Mouse (Mus musculus): ENCODE results near the gene Rmnd5b. TPM values are rescaled to one million over a fixed set of nuclear protein-coding genes. Genes with fewer than 3 reads are reported as not detected.

Gene Rmnd5b
- total and polyA plus RNA-seq, 3 experiments: 41.1 to 59.5 (median 46.7) TPM

- Histone ChIP-seq H3K4me3 (replicated peaks in 1 of 3; ENCODE audit: low read depth in 2 of 3, low read length in 2 of 3, poor library complexity in 1 of 3) (peak overlapping the region; percentile 14 to 37 (median 15)), H3K4me2 (ENCODE audit: insufficient read depth, low read depth, poor library complexity, severe bottlenecking) (peak overlapping the region; percentile 2)
These were observed 8.5 kb upstream of the Rmnd5b start for GRCm38 (mm10) chr11:51644217-51644616.

GRCm38 (mm10) chr11:51643761-51644160 is 8.1 kb upstream of the Rmnd5b start:
- peak overlapping the region; percentile 39 for H3K9ac ChIP-seq (ENCODE audit: insufficient read depth, low read depth)
- H3K4me1 ChIP-seq (ENCODE audit: control insufficient read depth in 1 of 2, insufficient read depth in 2 of 2): peaks cover 41 to 95% of the 10 kb centered on the region in 2 experiments
- in situ Hi-C loops (cut with MboI; ENCODE audit: low pct_ligation_motif_present, low pct_unique_long_range_greater_than_20kb, low sequenced_read_pairs): no loop called here
- H3K36me3 ChIP-seq (replicated peaks in 1 of 2; ENCODE audit: control insufficient read depth in 1 of 2, insufficient read depth in 1 of 2, low read length in 1 of 2): peaks cover 15 to 61% of the 10 kb centered on the region in 2 experiments
- DNase-seq (ENCODE audit: extremely low read depth): no peak
- H3K79me2 ChIP-seq (replicated peaks; ENCODE audit: control insufficient read depth, extremely low read depth, insufficient read depth, poor library complexity, severe bottlenecking): 0 out of 2 replicates have a peak, but pooled peaks cover 4% of the 10 kb centered on the region
- no peaks in the 10 kb centered on the region for H3K27me3 ChIP-seq (replicated peaks)
- H3K27ac ChIP-seq (ENCODE audit: insufficient read depth, low read depth): peak overlapping the region; percentile 93
- dilution Hi-C loops (cut with MboI; ENCODE audit: extremely low pct_ligation_motif_present, extremely low pct_unique_long_range_greater_than_20kb, low sequenced_read_pairs): no loop called here
- no peaks in the 10 kb centered on the region for H3K9me3 ChIP-seq (replicated peaks; ENCODE audit: low read length)
- H3K4me3 ChIP-seq (replicated peaks in 1 of 3; ENCODE audit: low read depth in 2 of 3, low read length in 2 of 3, poor library complexity in 1 of 3): peak overlapping the region; percentile 14 to 37 (median 15)
- TF ChIP-seq RAD21 (IDR thresholded peaks at IDR 0.05; ENCODE audit: low read depth, low read length): no peak
- no peak for TF ChIP-seq POLR2A (IDR thresholded peaks at IDR 0.05; ENCODE audit: low read depth, low read length)
- TF ChIP-seq MEF2A (IDR thresholded peaks at IDR 0.05; ENCODE audit: borderline replicate concordance, low read depth, low read length): no peak
- no peak for TF ChIP-seq NRF1 (IDR thresholded peaks at IDR 0.05; ENCODE audit: low read depth, low read length)
- TF ChIP-seq JUN (IDR thresholded peaks at IDR 0.05; ENCODE audit: insufficient read depth, low read depth, low read length): no peak
- no peak for TF ChIP-seq MYC (IDR thresholded peaks at IDR 0.05; ENCODE audit: low read depth, low read length)
- no peak for TF ChIP-seq KAT2A (IDR thresholded peaks at IDR 0.05; ENCODE audit: insufficient replicate concordance, low read length)
- no peak for TF ChIP-seq ETS1 (conservative IDR thresholded peaks at IDR 0.05; ENCODE audit: low read depth, low read length)
- no peak for TF ChIP-seq CTCF (conservative IDR thresholded peaks at IDR 0.05 in 1 of 2, IDR thresholded peaks at IDR 0.05 in 1 of 2; ENCODE audit: low read depth in 2 of 2, low read length in 2 of 2)
- no peak for TF ChIP-seq SMC3 (IDR thresholded peaks at IDR 0.05; ENCODE audit: low read depth, low read length)
- TF ChIP-seq TBP (conservative IDR thresholded peaks at IDR 0.05; ENCODE audit: low read depth, low read length): no peak
- no peak for TF ChIP-seq ZMIZ1 (IDR thresholded peaks at IDR 0.05; ENCODE audit: low read depth, low read length)
- no peak for TF ChIP-seq CHD2 (IDR thresholded peaks at IDR 0.05; ENCODE audit: low read length)
- no peak; the same call in 1 of the 2 replicates for TF ChIP-seq CHD1 (IDR thresholded peaks at IDR 0.05; ENCODE audit: low read depth, low read length)
- no peak for TF ChIP-seq PAX5 (IDR thresholded peaks at IDR 0.05; ENCODE audit: low read length)
- peak overlapping the region; percentile 2 for H3K4me2 ChIP-seq (ENCODE audit: insufficient read depth, low read depth, poor library complexity, severe bottlenecking)

More at GRCm38 (mm10) chr11:51644217-51644616, 8.5 kb upstream of the Rmnd5b start:
- no peaks in the 10 kb centered on the region for H3K9me3 ChIP-seq (replicated peaks; ENCODE audit: low read length)
- 0 out of 2 replicates have a peak, but pooled peaks cover 6% of the 10 kb centered on the region for H3K79me2 ChIP-seq (replicated peaks; ENCODE audit: control insufficient read depth, extremely low read depth, insufficient read depth, poor library complexity, severe bottlenecking)
- H3K27ac ChIP-seq (ENCODE audit: insufficient read depth, low read depth): peak overlapping the region; percentile 93
- H3K9ac ChIP-seq (ENCODE audit: insufficient read depth, low read depth): peak overlapping the region; percentile 39
- H3K4me1 ChIP-seq (ENCODE audit: control insufficient read depth in 1 of 2, insufficient read depth in 2 of 2): peaks cover 46 to 98% of the 10 kb centered on the region in 2 experiments
- no peaks in the 10 kb centered on the region for H3K27me3 ChIP-seq (replicated peaks)
- peak; percentile 99 for DNase-seq (ENCODE audit: extremely low read depth)
- H3K36me3 ChIP-seq (replicated peaks in 1 of 2; ENCODE audit: control insufficient read depth in 1 of 2, insufficient read depth in 1 of 2, low read length in 1 of 2): peaks cover 15 to 61% of the 10 kb centered on the region in 2 experiments
- dilution Hi-C loops (cut with MboI; ENCODE audit: extremely low pct_ligation_motif_present, extremely low pct_unique_long_range_greater_than_20kb, low sequenced_read_pairs) (no loop called here), in situ Hi-C loops (cut with MboI; ENCODE audit: low pct_ligation_motif_present, low pct_unique_long_range_greater_than_20kb, low sequenced_read_pairs) (no loop called here)
- TF ChIP-seq HCFC1 (IDR thresholded peaks at IDR 0.05; ENCODE audit: low read depth, low read length) (0 out of 2 replicates have a peak, but pooled peaks have one; percentile 24), RAD21 (IDR thresholded peaks at IDR 0.05; ENCODE audit: low read depth, low read length) (no peak; the same call in 1 of the 2 replicates), ZKSCAN1 (IDR thresholded peaks at IDR 0.05; ENCODE audit: borderline replicate concordance, low read depth, low read length) (no peak), IRF4 (IDR thresholded peaks at IDR 0.05; ENCODE audit: low read depth, low read length) (peak; percentile 62; the same call in 1 of the 2 replicates), POLR2AphosphoS2 (IDR thresholded peaks at IDR 0.05; ENCODE audit: low read depth, low read length) (no peak), ZNF384 (IDR thresholded peaks at IDR 0.05; ENCODE audit: low read depth, low read length) (no peak), GABPA (IDR thresholded peaks at IDR 0.05; ENCODE audit: insufficient replicate concordance, low read depth, low read length) (no peak), ETS1 (conservative IDR thresholded peaks at IDR 0.05; ENCODE audit: low read depth, low read length) (peak; percentile 79), MYC (IDR thresholded peaks at IDR 0.05; ENCODE audit: low read depth, low read length) (peak; percentile 83; the same call in 1 of the 2 replicates), UBTF (IDR thresholded peaks at IDR 0.05; ENCODE audit: low read depth, low read length) (peak; percentile 92), TBP (conservative IDR thresholded peaks at IDR 0.05; ENCODE audit: low read depth, low read length) (peak; percentile 90), USF1 (IDR thresholded peaks at IDR 0.05; ENCODE audit: low read depth, low read length) (no peak), POLR2A (IDR thresholded peaks at IDR 0.05; ENCODE audit: low read depth, low read length) (peak; percentile 68), ZMIZ1 (IDR thresholded peaks at IDR 0.05; ENCODE audit: low read depth, low read length) (no peak), BHLHE40 (IDR thresholded peaks at IDR 0.05; ENCODE audit: low read depth, low read length) (peak; percentile 71), TCF12 (IDR thresholded peaks at IDR 0.05; ENCODE audit: low read depth, low read length) (peak; percentile 97), NRF1 (IDR thresholded peaks at IDR 0.05; ENCODE audit: low read depth, low read length) (peak; percentile 95), MAZ (IDR thresholded peaks at IDR 0.05; ENCODE audit: low read depth, low read length) (peak; percentile 62; the same call in 1 of the 2 replicates), CTCF (conservative IDR thresholded peaks at IDR 0.05 in 1 of 2, IDR thresholded peaks at IDR 0.05 in 1 of 2; ENCODE audit: low read depth in 2 of 2, low read length in 2 of 2) (no peak), CHD2 (IDR thresholded peaks at IDR 0.05; ENCODE audit: low read length) (no peak; the same call in 1 of the 2 replicates), SMC3 (IDR thresholded peaks at IDR 0.05; ENCODE audit: low read depth, low read length) (no peak), RCOR1 (conservative IDR thresholded peaks at IDR 0.05; ENCODE audit: low read depth, low read length) (peak; percentile 45; the same call in 1 of the 2 replicates), MAX (IDR thresholded peaks at IDR 0.05; ENCODE audit: low read length) (peak; percentile 72), JUND (conservative IDR thresholded peaks at IDR 0.05; ENCODE audit: low read depth, low read length) (no peak), JUN (IDR thresholded peaks at IDR 0.05; ENCODE audit: insufficient read depth, low read depth, low read length) (no peak), USF2 (conservative IDR thresholded peaks at IDR 0.05; ENCODE audit: low read depth, low read length) (no peak), MAFK (IDR thresholded peaks at IDR 0.05; ENCODE audit: insufficient replicate concordance, low read length) (no peak), CHD1 (IDR thresholded peaks at IDR 0.05; ENCODE audit: low read depth, low read length) (0 out of 2 replicates have a peak, but pooled peaks have one; percentile 85), PAX5 (IDR thresholded peaks at IDR 0.05; ENCODE audit: low read length) (no peak), NELFE (IDR thresholded peaks at IDR 0.05; ENCODE audit: low read depth, low read length) (peak; percentile 78), MXI1 (IDR thresholded peaks at IDR 0.05; ENCODE audit: low read depth, low read length) (peak; percentile 60; the same call in 1 of the 2 replicates), ELF1 (IDR thresholded peaks at IDR 0.05; ENCODE audit: low read depth, low read length) (no peak), ZC3H11A (IDR thresholded peaks at IDR 0.05; ENCODE audit: low read depth, low read length) (no peak), E2F4 (IDR thresholded peaks at IDR 0.05; ENCODE audit: insufficient replicate concordance, low read depth, low read length) (no peak), EP300 (IDR thresholded peaks at IDR 0.05; ENCODE audit: low read length) (peak; percentile 90), MEF2A (IDR thresholded peaks at IDR 0.05; ENCODE audit: borderline replicate concordance, low read depth, low read length) (peak; percentile 76), KAT2A (IDR thresholded peaks at IDR 0.05; ENCODE audit: insufficient replicate concordance, low read length) (no peak), SIN3A (IDR thresholded peaks at IDR 0.05; ENCODE audit: low read length) (peak; percentile 58)

All from CH12.LX (cell line).